ENCODE assay signal across 8 mouse cellular contexts in genomic region chr12:84970428-84971096, GRCm38 (mm10). TPM values are rescaled to one million over a fixed set of nuclear protein-coding genes. Genes with fewer than 3 reads are reported as not detected.
DNase-seq lines count a peak whose midpoint lies in the region; ATAC-seq and TF ChIP-seq lines count a peak whose summit lies in the region.

Gene Fcf1 (plus strand): TSS chr12:84970897.
Gene Arel1 (minus strand): TSS chr12:84970900.

- H3K36me3 ChIP-seq in hindbrain, postnatal 0 days (ENCODE audit: insufficient read depth, low read length), result peaks cover 11% of the 10 kb centered on the region; the same call in 1 of the 2 replicates

- no peaks in the 10 kb centered on the region for H3K27me3 ChIP-seq in hindbrain, postnatal 0 days (ENCODE audit: insufficient read depth, low read length)

- H3K27ac ChIP-seq in gastrocnemius, adult 2 months, result peak within 1 kb of the TSS; percentile 90
- H3K27ac ChIP-seq in hindbrain, postnatal 0 days, result peak within 1 kb of the TSS; percentile 82
- H3K27ac ChIP-seq in left cerebral cortex, adult 2 months, result peak within 1 kb of the TSS; percentile 37

- under 1% methylated on average over 42 of the region's 42 CpGs for WGBS in hindbrain, postnatal 0 days

- peak within 1 kb of the TSS; percentile 79 for H3K4me3 ChIP-seq in gastrocnemius, adult 2 months
- peak within 1 kb of the TSS; percentile 98 for H3K4me3 ChIP-seq in hindbrain, postnatal 0 days (ENCODE audit: low read length)
- H3K4me3 ChIP-seq in left cerebral cortex, adult 2 months, result peak within 1 kb of the TSS; percentile 89

- intact Hi-C loops in gastrocnemius, adult 2 months (cut with DNase I), result no loop called here
- intact Hi-C loops in left cerebral cortex, adult 2 months (cut with DNase I), result loop anchor here (1.0 to 5.0 kb wide), 2 partner anchors 26 to 98 kb away; partner anchors contain the start of gene Ylpm1

- no peak for TF ChIP-seq CTCF in gastrocnemius, adult 2 months (IDR thresholded peaks at IDR 0.05)
- no peak for TF ChIP-seq CTCF in hindbrain, postnatal 0 days (IDR thresholded peaks at IDR 0.05; ENCODE audit: low read depth)
- no peak for TF ChIP-seq CTCF in left cerebral cortex, adult 2 months (IDR thresholded peaks at IDR 0.05)

- peak within 1 kb of the TSS; percentile 91 for H3K9ac ChIP-seq in hindbrain, postnatal 0 days (replicated peaks; ENCODE audit: low read length)

- ATAC-seq in hindbrain, postnatal 0 days, result peak; percentile 92
- ATAC-seq in megakaryocyte, adult 5-6 weeks (ENCODE audit: poor library complexity, severe bottlenecking), result peak; percentile 95

- H3K4me2 ChIP-seq in hindbrain, postnatal 0 days (ENCODE audit: low read depth, low read length), result peak within 1 kb of the TSS; percentile 98

- no peaks in the 10 kb centered on the region for H3K9me3 ChIP-seq in hindbrain, postnatal 0 days (ENCODE audit: low read length)

- H3K4me1 ChIP-seq in hindbrain, postnatal 0 days (ENCODE audit: insufficient read depth, low read length), result peaks cover 10% of the 10 kb centered on the region

- peak; percentile 85 for DNase-seq in WW6 (ENCODE audit: low read depth, low spot score)
- DNase-seq in cerebellum, postnatal 4 days (ENCODE audit: low spot score in 2 of 2), result peak; percentile 62 to 77
- DNase-seq in gastrocnemius, adult 2 months, result peak; percentile 90
- DNase-seq in hindbrain, postnatal 0 days (ENCODE audit: low spot score), result peak; percentile 96
- DNase-seq in left cerebral cortex, adult 2 months (ENCODE audit: extremely low spot score in 1 of 2, low spot score in 2 of 2), result peak; percentile 91
- peak; percentile 94 to 96 for DNase-seq in right cerebral cortex, adult 2 months (ENCODE audit: low spot score in 2 of 2)
- peak; percentile 90 for DNase-seq in urinary bladder, postnatal 14 days (ENCODE audit: low spot score)

RNA-seq across cellular contexts. Expression of gene Fcf1, which starts in this region (rescaled TPM):
- 10 to 100 TPM; 28.4 to 34.0 TPM for total RNA-seq in gastrocnemius, adult 2 months (2021)
- total RNA-seq in hindbrain, postnatal 0 days (2014; rRNA removed), result 24.9 and 31.3 TPM in 2 replicates
- polyA plus RNA-seq in hindbrain, postnatal 0 days (2015; fragmentation: Nextera tagmentation; extraction: Ambion mirVana), result 69.7 and 78.5 TPM in 2 replicates
- total RNA-seq in left cerebral cortex, adult 2 months (2021), result 10 to 100 TPM; 28.9 to 31.5 TPM
- total RNA-seq in megakaryocyte, adult 5-6 weeks (2015), result 98.7 and 109 TPM in 2 replicates
- 88.8 and 107 TPM in 2 replicates for total RNA-seq in megakaryocyte, adult 5-6 weeks (2017)

RNA-seq across cellular contexts. Expression of gene Arel1, which starts in this region (rescaled TPM):
- 10 to 100 TPM; 23.0 to 24.9 TPM for total RNA-seq in gastrocnemius, adult 2 months (2021)
- 83.7 and 86.6 TPM in 2 replicates for total RNA-seq in hindbrain, postnatal 0 days (2014; rRNA removed)
- polyA plus RNA-seq in hindbrain, postnatal 0 days (2015; fragmentation: Nextera tagmentation; extraction: Ambion mirVana), result 27.5 and 27.6 TPM in 2 replicates
- 10 to 100 TPM; 95.6 to 97.8 TPM for total RNA-seq in left cerebral cortex, adult 2 months (2021)
- total RNA-seq in megakaryocyte, adult 5-6 weeks (2015), result 22.0 and 24.6 TPM in 2 replicates
- 34.3 and 34.4 TPM in 2 replicates for total RNA-seq in megakaryocyte, adult 5-6 weeks (2017)

Comparison
In these comparisons a context has a peak if more than half of its experiments do, and no peak if none do; other contexts are left out.
1. Peak in every context shown above with its lines: DNase-seq, ATAC-seq, H3K4me3 ChIP-seq and H3K27ac ChIP-seq.
2. H3K27ac ChIP-seq: peak in every context shown above with its lines; median percentile 90 in gastrocnemius, adult 2 months; 82 in hindbrain, postnatal 0 days; 37 in left cerebral cortex, adult 2 months.